11 mouse cellular contexts compared by ENCODE assay signal in the genomic region with DNA sequence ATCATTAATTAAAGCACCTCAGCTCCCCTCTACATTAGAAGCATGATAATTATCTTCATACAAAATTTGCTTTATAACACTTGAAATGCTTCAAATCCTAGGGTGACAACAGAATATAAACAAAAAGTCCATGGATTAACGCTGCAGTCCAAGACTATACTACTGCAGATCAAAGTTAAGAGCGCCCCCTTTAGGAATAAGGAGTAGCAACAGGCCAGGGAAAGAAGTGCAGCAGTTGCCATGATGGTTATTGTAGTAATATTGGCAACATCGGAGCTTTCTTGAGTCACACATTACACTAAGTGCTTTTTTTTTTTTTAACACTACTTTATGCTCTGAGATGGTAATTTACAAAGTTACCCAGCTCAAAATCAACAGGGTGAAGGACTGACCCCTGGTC. TPM values are rescaled to one million over a fixed set of nuclear protein-coding genes. Genes with fewer than 3 reads are reported as not detected.
A peak's percentile ranks its signal among the peaks of the same experiment; 100 is the strongest.
DNase-seq lines count a peak whose midpoint lies in the region; ATAC-seq and TF ChIP-seq lines count a peak whose summit lies in the region.
"Had no signal": no experiment of that assay in that cellular context is flagged by ENCODE, and none has a peak within 500 bp of the region (broad histone marks: within the 10 kb centered on the region; RNA-seq: fewer than 3 reads in every experiment).

No protein-coding gene starts in this region.

- TF ChIP-seq EP300 in lung, postnatal 0 days (IDR thresholded peaks at IDR 0.05): no peak
- no peak for TF ChIP-seq EP300 in stomach, postnatal 0 days (optimal IDR thresholded peaks at IDR 0.05)

- no peak overlapping the region for H3K27ac ChIP-seq in lung, postnatal 0 days (ENCODE audit: low read length)
- no peak overlapping the region for H3K27ac ChIP-seq in stomach, postnatal 0 days (replicated peaks)
- H3K27ac ChIP-seq: kidney, embryonic 15.5 days; limb, embryonic 15.5 days had no signal

- no peak overlapping the region for H3K4me3 ChIP-seq in lung, postnatal 0 days (ENCODE audit: low read depth, low read length)
- no peak overlapping the region for H3K4me3 ChIP-seq in lung, adult 2 months (replicated peaks; ENCODE audit: extremely low read depth, low read depth, low read length)
- no peak overlapping the region for H3K4me3 ChIP-seq in stomach, postnatal 0 days (ENCODE audit: low read depth, low read length)
- H3K4me3 ChIP-seq: kidney, embryonic 15.5 days; limb, embryonic 15.5 days had no signal

- H3K4me2 ChIP-seq in lung, postnatal 0 days (replicated peaks; ENCODE audit: low read depth, low read length): no peak overlapping the region
- H3K4me2 ChIP-seq in stomach, postnatal 0 days (replicated peaks; ENCODE audit: low read depth): no peak overlapping the region
- H3K4me2 ChIP-seq: kidney, embryonic 15.5 days; limb, embryonic 15.5 days had no signal

- H3K36me3 ChIP-seq in lung, postnatal 0 days (ENCODE audit: insufficient read depth, low read length): no peaks in the 10 kb centered on the region
- no peaks in the 10 kb centered on the region for H3K36me3 ChIP-seq in stomach, postnatal 0 days (ENCODE audit: control insufficient read depth, insufficient read depth, low read length)
- H3K36me3 ChIP-seq: kidney, embryonic 15.5 days; limb, embryonic 15.5 days had no signal

- WGBS in lung, postnatal 0 days: 38% methylated on average over 3 of the region's 3 CpGs
- WGBS in lung, adult 2 months: 35% methylated on average over 3 of the region's 3 CpGs
- WGBS in stomach, postnatal 0 days: 39% methylated on average over 3 of the region's 3 CpGs

- TF ChIP-seq CTCF in lung, postnatal 0 days (IDR thresholded peaks at IDR 0.05): peak; percentile 52
- no peak for TF ChIP-seq CTCF in lung, adult 2 months (IDR thresholded peaks at IDR 0.05; ENCODE audit: insufficient read depth, low read length)
- TF ChIP-seq CTCF in brain, embryonic 14.5 days (IDR thresholded peaks at IDR 0.05; ENCODE audit: borderline replicate concordance, extremely low read depth, insufficient read depth, insufficient read length): peak; percentile 14; the same call in 1 of the 2 replicates
- TF ChIP-seq CTCF in stomach, postnatal 0 days (IDR thresholded peaks at IDR 0.05; ENCODE audit: low read depth): peak; percentile 61

- DNase-seq in heart, adult 11 months: peak; percentile 46
- no peak for DNase-seq in heart, adult 18-20 months
- DNase-seq in lung, postnatal 0 days (ENCODE audit: low spot score): peak; percentile 21
- DNase-seq in lung, adult 2 months: no peak
- peak; percentile 32 for DNase-seq in brain, embryonic 14.5 days (ENCODE audit: low read depth)
- no peak for DNase-seq in stomach, postnatal 0 days (ENCODE audit: low spot score)
- no peak for DNase-seq in left cerebral cortex, adult 8-10 months (ENCODE audit: low spot score in 2 of 2)
- DNase-seq: thymus, adult 2 months had no signal

- no peak for TF ChIP-seq POLR2A in lung, adult 2 months (IDR thresholded peaks at IDR 0.05; ENCODE audit: borderline replicate concordance, extremely low read depth, low read depth, low read length)
- no peak for TF ChIP-seq POLR2A in brain, embryonic 14.5 days (IDR thresholded peaks at IDR 0.05; ENCODE audit: borderline replicate concordance, extremely low read depth, insufficient read depth, insufficient read length, poor library complexity, severe bottlenecking)

- no peaks in the 10 kb centered on the region for H3K9me3 ChIP-seq in lung, postnatal 0 days (ENCODE audit: low read length)
- no peaks in the 10 kb centered on the region for H3K9me3 ChIP-seq in stomach, postnatal 0 days (ENCODE audit: control insufficient read depth, low read length)
- H3K9me3 ChIP-seq: kidney, embryonic 15.5 days; limb, embryonic 15.5 days had no signal

- no peaks in the 10 kb centered on the region for H3K27me3 ChIP-seq in lung, postnatal 0 days (replicated peaks; ENCODE audit: insufficient read depth, low read length)
- no peaks in the 10 kb centered on the region for H3K27me3 ChIP-seq in stomach, postnatal 0 days (ENCODE audit: control insufficient read depth, insufficient read depth, low read length)
- H3K27me3 ChIP-seq: kidney, embryonic 15.5 days had no signal

- no peak overlapping the region for H3K9ac ChIP-seq in lung, postnatal 0 days (replicated peaks; ENCODE audit: low read depth)
- no peak overlapping the region for H3K9ac ChIP-seq in stomach, postnatal 0 days (ENCODE audit: low read length)
- H3K9ac ChIP-seq: kidney, embryonic 15.5 days; limb, embryonic 15.5 days had no signal

- no peaks in the 10 kb centered on the region for H3K4me1 ChIP-seq in lung, postnatal 0 days (ENCODE audit: insufficient read depth, low read depth, low read length)
- H3K4me1 ChIP-seq in lung, adult 2 months (ENCODE audit: control insufficient read depth, insufficient read depth, low read length): no peaks in the 10 kb centered on the region; the same call in 1 of the 2 replicates
- no peaks in the 10 kb centered on the region for H3K4me1 ChIP-seq in stomach, postnatal 0 days (replicated peaks; ENCODE audit: control insufficient read depth, insufficient read depth)

- no peak for ATAC-seq in lung, postnatal 0 days
- ATAC-seq in stomach, postnatal 0 days (ENCODE audit: low FRiP score, low TSS enrichment): 0 out of 2 replicates have a peak, but pooled peaks have one; percentile 42
- ATAC-seq: activated CD4-positive, CD25-positive, alpha-beta regulatory T cell, adult 4 months had no signal

RNA-seq across cellular contexts. Expression of a gene that starts 43.7 kb away (rescaled TPM):
- 10 to 100 TPM; 47.6 to 48.0 TPM for total RNA-seq in heart, adult 18-20 months (2021)
- polyA plus RNA-seq in lung, postnatal 0 days (2015; fragmentation: Nextera tagmentation; extraction: Ambion mirVana): 4.6 and 5.3 TPM in 2 replicates
- polyA plus RNA-seq in lung, adult 2 months (2012; rRNA removed): 9.8 and 14.0 TPM in 2 replicates
- polyA plus RNA-seq in brain, embryonic 14.5 days (2012; rRNA removed): 0.49 and 0.53 TPM in 2 replicates
- 8.9 and 9.4 TPM in 2 replicates for polyA plus RNA-seq in stomach, postnatal 0 days (2015; fragmentation: Nextera tagmentation; extraction: Ambion mirVana)
- 1 to 10 TPM; 3.4 to 5.0 (median 3.9) TPM for total RNA-seq in left cerebral cortex, adult 8-10 months (2022)

Comparison
In these comparisons a context has a peak if more than half of its experiments do, and no peak if none do; other contexts are left out.
1. DNase-seq: peak in heart, adult 11 months (single experiment), lung, postnatal 0 days (single experiment) and brain, embryonic 14.5 days (single experiment); none in heart, adult 18-20 months (0 of 2), lung, adult 2 months (single experiment), stomach, postnatal 0 days (single experiment) and left cerebral cortex, adult 8-10 months (0 of 2).